Mouse (Mus musculus) ES-E14 (cell line): ENCODE measurements at regions not wholly inside any gene's neighbourhood (a gene's known extent, or its start where the extent isn't known, plus 50 kb on each side); places are given as distances from the start of the nearest gene placed in this dataset.

Source experiments
- DNase-seq: peaks from one replicate; pipeline ENCODE4 v3.0.0-alpha.2; 2013; ENCODE audit warnings: low read depth, low spot score
- H3K27ac ChIP-seq: 2 replicates; pipeline ENCODE4 v1.5.1; 2012; ENCODE audit warnings: low read depth, mild to moderate bottlenecking, low read length, moderate library complexity, mixed read lengths; ENCODE audit not compliant: poor library complexity, insufficient read depth, severe bottlenecking
- H3K36me3 ChIP-seq: 2 replicates; pipeline ENCODE4 v1.6.1; 2012; ENCODE audit warnings: mild to moderate bottlenecking, low read length, moderate library complexity, mixed read lengths; ENCODE audit not compliant: control insufficient read depth, poor library complexity, insufficient read depth, severe bottlenecking
- H3K4me1 ChIP-seq, 2 experiments: fragments of 150-350 bp in 1 of 2; sonication (generic) in 1 of 2; 2 replicates each; pipeline ENCODE4 v1.6.1; 2012; ENCODE audit warnings: low read length in 2 of 2, mild to moderate bottlenecking in 1 of 2, mixed read lengths in 1 of 2; ENCODE audit not compliant: control insufficient read depth in 2 of 2, insufficient read depth in 2 of 2, poor library complexity in 1 of 2
- H3K4me3 ChIP-seq, 2 experiments: fragments of 150-350 bp in 1 of 2; sonication (generic) in 1 of 2; 2 replicates each; pipeline ENCODE4 v1.5.1; 2012; ENCODE audit warnings: low read length in 2 of 2, low read depth in 1 of 2, mild to moderate bottlenecking in 1 of 2, mixed read lengths in 1 of 2; ENCODE audit not compliant: insufficient read depth in 1 of 2, poor library complexity in 1 of 2, severe bottlenecking in 1 of 2
- H3K9ac ChIP-seq: 2 replicates; pipeline ENCODE4 v1.6.1; 2012; ENCODE audit warnings: low read depth, mild to moderate bottlenecking, low read length, mixed read lengths; ENCODE audit not compliant: poor library complexity, insufficient read depth, severe bottlenecking
- H3K9me3 ChIP-seq: fragments of 150-350 bp; sonication (generic); 2 replicates; pipeline ENCODE4 v1.6.1; 2012; ENCODE audit warnings: low read depth, mild to moderate bottlenecking, low read length; ENCODE audit not compliant: control insufficient read depth, insufficient read depth
- CHD2 ChIP-seq: IDR thresholded peaks from 2 replicates; pipeline ENCODE4 v1.6.1; 2014; ENCODE audit warnings: mild to moderate bottlenecking, low read depth, low read length, inconsistent platforms
- HCFC1 ChIP-seq: IDR thresholded peaks from 2 replicates; pipeline ENCODE4 v1.6.1; 2012; ENCODE audit warnings: low read length, inconsistent platforms, borderline replicate concordance; ENCODE audit not compliant: insufficient read depth
- MAFK ChIP-seq: IDR thresholded peaks from 2 replicates; pipeline ENCODE4 v1.6.1; 2014; ENCODE audit warnings: mild to moderate bottlenecking, low read depth, low read length, inconsistent platforms; ENCODE audit not compliant: insufficient read depth
- ZC3H11A ChIP-seq: IDR thresholded peaks from 2 replicates; pipeline ENCODE4 v1.6.1; 2012; ENCODE audit warnings: low read depth, mild to moderate bottlenecking, inconsistent platforms, low read length, borderline replicate concordance
- ZNF384 ChIP-seq: IDR thresholded peaks from 2 replicates; pipeline ENCODE4 v1.6.1; 2012; ENCODE audit warnings: low read depth, low read length, inconsistent platforms
- in situ Hi-C, 2 experiments: fragments of 600-800 bp; cut with MboI; formaldehyde crosslinking; loops; one replicate each; pipeline ENCODE4 v1.15.1; 2025; ENCODE audit warnings: low sequenced_read_pairs in 2 of 2, inconsistent platforms in 1 of 2; ENCODE audit not compliant: unreplicated experiment in 2 of 2

DNA sequence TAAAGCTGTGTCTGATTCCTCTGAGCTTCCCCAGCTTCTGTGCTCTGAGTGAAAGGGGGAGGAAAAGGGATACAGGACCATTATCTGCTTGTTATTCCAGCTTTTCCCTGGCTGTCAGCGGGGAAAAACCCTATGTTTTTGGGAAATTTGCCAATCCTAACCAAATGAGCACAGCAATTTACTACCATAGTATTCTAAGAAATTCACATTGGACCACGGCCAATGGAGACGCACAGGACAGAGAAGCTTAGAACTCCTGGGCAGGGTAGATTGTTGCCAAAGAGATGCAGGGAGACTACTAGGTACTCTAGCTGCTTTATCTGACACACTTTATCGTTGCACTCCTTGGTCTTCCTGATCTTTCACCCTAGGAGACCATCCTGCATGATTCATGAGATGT is 303.2 kb downstream of the Olfm3 start:
- H3K4me3 ChIP-seq, result no peak overlapping the region
- no peaks in the 10 kb centered on the region for H3K36me3 ChIP-seq
- in situ Hi-C loops, result no loop called here
- no peak overlapping the region for H3K9ac ChIP-seq
- DNase-seq, result no peak
- no peak overlapping the region for H3K27ac ChIP-seq
- no peaks in the 10 kb centered on the region for H3K4me1 ChIP-seq
- H3K9me3 ChIP-seq, result no peaks in the 10 kb centered on the region
- TF ChIP-seq HCFC1, result no peak
- TF ChIP-seq MAFK, result no peak
- TF ChIP-seq ZC3H11A, result no peak
- no peak for TF ChIP-seq CHD2
- no peak for TF ChIP-seq ZNF384

DNA sequence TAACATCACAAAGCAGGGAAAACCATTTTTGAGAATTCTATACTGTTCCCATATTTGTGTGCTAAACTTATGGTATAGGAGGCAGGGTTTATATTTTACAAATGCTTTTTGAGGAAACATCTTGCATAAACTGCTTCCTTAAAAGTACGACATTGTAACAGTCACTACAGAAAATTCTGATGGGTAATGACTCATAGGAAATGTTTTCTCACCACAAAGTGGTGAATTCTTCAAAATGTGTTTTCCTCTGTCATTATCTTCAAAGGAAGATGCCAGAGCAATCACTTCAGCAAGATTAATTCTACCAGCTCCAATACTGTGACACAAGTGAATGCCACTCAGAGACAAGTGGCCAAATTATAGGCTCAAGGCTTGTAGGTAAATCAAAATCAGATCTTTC is 308.0 kb downstream of the Olfm3 start:
- in situ Hi-C loops, result no loop called here
- H3K4me3 ChIP-seq, result no peak overlapping the region
- H3K4me1 ChIP-seq, result no peaks in the 10 kb centered on the region
- DNase-seq, result no peak
- no peaks in the 10 kb centered on the region for H3K36me3 ChIP-seq
- H3K9ac ChIP-seq, result no peak overlapping the region
- no peak overlapping the region for H3K27ac ChIP-seq
- TF ChIP-seq CHD2 (no peak), MAFK (no peak), ZNF384 (no peak), HCFC1 (no peak), ZC3H11A (no peak)
- H3K9me3 ChIP-seq, result no peaks in the 10 kb centered on the region

DNA sequence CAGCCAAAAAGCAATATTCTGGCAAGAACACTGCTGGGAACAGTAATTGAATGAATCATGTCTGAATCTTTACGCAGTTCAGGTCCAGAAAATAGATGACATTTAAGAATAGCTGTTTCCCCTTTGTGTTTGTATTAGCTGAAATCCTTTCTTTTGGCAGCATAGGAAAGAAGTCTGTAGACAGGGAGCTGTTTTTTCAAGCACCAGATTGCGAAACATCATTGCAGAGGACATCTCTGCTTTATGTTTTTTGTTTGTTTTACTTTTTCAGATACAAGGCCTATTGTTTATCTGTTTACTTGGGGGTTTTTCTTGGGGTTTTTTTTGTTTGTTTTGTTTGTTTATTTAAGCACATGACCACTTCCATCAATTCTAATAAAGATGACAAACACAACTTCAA is 309.6 kb downstream of the Olfm3 start:
- Histone ChIP-seq H3K4me1 (no peaks in the 10 kb centered on the region), H3K9ac (no peak overlapping the region), H3K9me3 (no peaks in the 10 kb centered on the region), H3K27ac (no peak overlapping the region), H3K36me3 (no peaks in the 10 kb centered on the region), H3K4me3 (no peak overlapping the region)
- in situ Hi-C loops, result no loop called here
- no peak for TF ChIP-seq MAFK
- TF ChIP-seq ZC3H11A, result no peak
- no peak for TF ChIP-seq CHD2
- no peak for DNase-seq

DNA sequence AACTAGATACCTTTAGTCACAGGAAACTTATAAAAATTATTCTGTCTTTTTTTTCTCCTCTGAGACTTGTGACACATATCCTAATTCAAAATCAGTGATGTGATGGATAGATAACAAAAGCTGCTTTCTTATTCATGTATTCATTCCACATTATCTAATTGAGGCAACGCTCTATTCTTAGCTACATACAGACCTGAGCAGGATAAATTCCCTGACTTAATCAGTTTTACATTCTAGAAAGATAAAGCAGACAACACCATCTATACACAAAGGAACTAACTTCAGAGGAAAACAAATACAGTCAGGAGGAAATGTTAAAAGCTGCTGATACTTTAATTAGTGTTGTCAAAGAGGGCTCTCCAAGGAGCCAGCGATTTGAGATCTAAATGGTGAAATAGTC is 336.6 kb downstream of the Olfm3 start:
- Histone ChIP-seq H3K9me3 (no peaks in the 10 kb centered on the region), H3K36me3 (no peaks in the 10 kb centered on the region), H3K9ac (no peak overlapping the region), H3K27ac (no peak overlapping the region), H3K4me3 (no peak overlapping the region), H3K4me1 (no peaks in the 10 kb centered on the region)
- DNase-seq, result no peak
- in situ Hi-C loops, result no loop called here
- TF ChIP-seq MAFK (no peak), ZC3H11A (no peak), HCFC1 (no peak), CHD2 (no peak), ZNF384 (no peak)

DNA sequence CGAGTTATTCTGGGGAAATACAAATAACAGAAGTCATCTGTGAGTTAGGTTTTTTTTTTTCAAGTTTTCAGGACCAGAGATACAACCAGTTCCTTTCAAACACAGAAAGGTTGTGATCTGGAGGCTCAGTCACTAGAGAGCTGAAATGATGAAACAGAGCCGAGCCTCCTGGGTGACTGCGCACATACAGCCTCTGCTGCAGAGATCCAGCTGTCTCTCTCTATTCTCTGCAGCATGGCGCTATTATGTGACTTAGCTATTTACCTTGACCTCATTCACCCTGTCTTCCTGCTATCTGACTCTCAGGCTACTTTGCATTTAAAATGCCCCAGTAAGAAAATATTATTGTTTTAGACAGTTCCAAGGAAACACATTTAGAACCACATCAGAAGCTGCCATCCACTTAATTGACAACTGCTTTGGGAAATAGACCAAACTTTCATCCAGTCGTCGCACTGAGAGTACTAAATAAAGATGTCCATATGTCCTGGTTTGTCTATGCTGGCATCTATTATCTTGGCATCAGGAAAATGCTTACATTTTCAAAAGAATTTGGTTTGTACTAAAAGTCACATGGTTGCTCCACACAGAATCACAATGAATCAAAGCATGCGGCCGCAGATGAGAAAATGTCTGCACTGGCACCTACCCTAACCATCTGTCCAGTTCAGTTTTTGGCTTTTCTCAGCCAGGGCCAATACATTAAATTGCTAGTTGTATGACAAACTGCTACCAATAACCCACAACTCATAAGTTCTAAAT is 348.9 kb downstream of the Olfm3 start:
- no peak for TF ChIP-seq CHD2
- TF ChIP-seq HCFC1, result no peak
- TF ChIP-seq MAFK, result no peak
- TF ChIP-seq ZNF384, result no peak
- no peaks in the 10 kb centered on the region for H3K9me3 ChIP-seq
- in situ Hi-C loops, result no loop called here
- no peak overlapping the region for H3K27ac ChIP-seq
- DNase-seq, result no peak
- no peaks in the 10 kb centered on the region for H3K36me3 ChIP-seq
- no peak overlapping the region for H3K9ac ChIP-seq
- no peaks in the 10 kb centered on the region for H3K4me1 ChIP-seq
- H3K4me3 ChIP-seq, result no peak overlapping the region
